Mouse (Mus musculus) liver, adult 2 months (tissue): ENCODE results near the gene Lctl. TPM values are rescaled to one million over a fixed set of nuclear protein-coding genes. Genes with fewer than 3 reads are reported as not detected.

ENCODE experiments used
- DNase-seq: peaks from one replicate; pipeline ENCODE4 v3.0.0-alpha.2; 2011; ENCODE audit warnings: low read depth, low spot score; ENCODE audit errors: extremely low read depth
- H3K27ac ChIP-seq: fragments of 200-500 bp; replicated peaks from 2 replicates; pipeline ENCODE4 v1.5.1; 2012; ENCODE audit warnings: low read depth, mild to moderate bottlenecking, control low read depth, inconsistent platforms, low read length; ENCODE audit not compliant: insufficient read depth
- H3K27me3 ChIP-seq: fragments of 200-500 bp; 2 replicates; pipeline ENCODE4 v1.6.1; 2012; ENCODE audit warnings: mild to moderate bottlenecking, moderate library complexity, low read length, inconsistent platforms; ENCODE audit not compliant: control insufficient read depth, insufficient read depth
- H3K36me3 ChIP-seq: fragments of 200-500 bp; 2 replicates; pipeline ENCODE4 v1.6.1; 2012; ENCODE audit warnings: low read length, inconsistent platforms; ENCODE audit not compliant: control insufficient read depth, insufficient read depth
- H3K4me1 ChIP-seq: fragments of 200-500 bp; 2 replicates; pipeline ENCODE4 v1.6.1; 2011; ENCODE audit warnings: low read length; ENCODE audit not compliant: control insufficient read depth, insufficient read depth
- H3K4me3 ChIP-seq: fragments of 200-500 bp; 2 replicates; pipeline ENCODE4 v1.5.1; 2011; ENCODE audit warnings: low read depth, mild to moderate bottlenecking, control low read depth, low read length, moderate library complexity; ENCODE audit not compliant: insufficient read depth
- H3K79me2 ChIP-seq: fragments of 200-500 bp; 2 replicates; pipeline ENCODE4 v1.6.1; 2012; ENCODE audit warnings: inconsistent platforms, mild to moderate bottlenecking, low read length, moderate library complexity; ENCODE audit not compliant: control insufficient read depth, insufficient read depth
- H3K9ac ChIP-seq: fragments of 200-500 bp; 2 replicates; pipeline ENCODE4 v1.6.1; 2012; ENCODE audit warnings: low read depth, mild to moderate bottlenecking, control low read depth, inconsistent platforms, low read length
- CTCF ChIP-seq: fragments of 200-500 bp; IDR thresholded peaks from 2 replicates; pipeline ENCODE4 v1.5.1; 2011; ENCODE audit warnings: low read depth, low read length, control low read depth
- POLR2A ChIP-seq: fragments of 200-500 bp; IDR thresholded peaks from 2 replicates; pipeline ENCODE4 v1.6.1; 2011; ENCODE audit warnings: low read length, control low read depth; ENCODE audit not compliant: insufficient read depth; ENCODE audit errors: extremely low read depth
- WGBS: fragments of 180-500 bp; shearing (Covaris S2); methylation state at CpG from one replicate; pipeline ENCODE4 v1.1.7; 2018; 5-methylcytosine and 5-hydroxymethylcytosine counted together
- polyA plus RNA-seq: library from polyadenylated mRNA; depleted of rRNA; stranded (reverse); fragments of >200 nt; gene quantifications from 2 replicates; pipeline ENCODE4 v1.2.3, GENCODE M21; 2012
- total RNA-seq: library from RNA; depleted of rRNA; stranded (reverse); fragments of >200 nt; gene quantifications from 2 replicates; pipeline ENCODE4 v1.2.3, GENCODE M21; 2014

Lctl gene
- total and polyA plus RNA-seq, 2 experiments: not detected

DNA sequence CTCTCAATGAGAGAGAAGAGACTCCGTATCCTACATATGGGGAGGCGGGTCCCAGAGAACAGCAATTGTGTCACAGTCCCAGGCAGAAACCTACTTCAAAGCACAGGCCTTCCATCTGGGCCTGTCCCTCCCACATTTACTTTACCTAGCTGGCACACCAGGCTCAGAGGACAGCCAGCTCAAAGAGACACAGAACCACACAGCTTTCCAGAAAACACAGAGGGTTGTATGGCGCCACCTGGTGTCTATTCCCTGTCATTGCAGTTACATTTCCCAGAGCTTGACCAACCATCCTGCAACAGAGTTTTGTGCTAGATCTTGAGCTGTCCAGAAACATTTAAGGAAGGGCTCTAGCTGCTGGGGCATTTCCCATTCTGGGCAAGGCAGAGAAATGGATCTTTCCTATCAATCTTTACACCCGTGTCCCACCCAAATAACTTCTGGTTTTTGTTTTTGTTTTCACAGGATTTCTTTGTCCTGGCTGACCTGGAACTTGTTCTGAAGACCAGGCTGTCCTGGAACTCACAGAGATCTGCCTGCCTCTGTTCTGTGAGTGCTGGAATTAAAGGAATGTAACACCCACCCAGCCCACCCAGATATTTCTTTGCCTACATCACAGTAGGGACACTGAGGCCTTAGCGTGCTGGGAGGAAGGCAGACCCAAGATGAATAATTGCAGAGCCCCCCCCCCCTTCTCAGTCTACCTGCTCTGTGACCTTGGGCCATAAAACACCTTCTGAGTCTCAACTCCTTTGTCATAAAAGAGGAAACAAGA lies 29.3 kb upstream of the Lctl start:
- H3K9ac ChIP-seq: no peak overlapping the region
- H3K4me3 ChIP-seq: no peak overlapping the region
- 40% methylated on average over 5 of the region's 5 CpGs for WGBS
- peaks cover 18% of the 10 kb centered on the region for H3K4me1 ChIP-seq
- TF ChIP-seq CTCF (peak; percentile 72), POLR2A (no peak)
- H3K36me3 ChIP-seq: no peaks in the 10 kb centered on the region
- no peak overlapping the region for H3K27ac ChIP-seq
- no peaks in the 10 kb centered on the region for H3K27me3 ChIP-seq
- no peaks in the 10 kb centered on the region for H3K79me2 ChIP-seq
- peak; percentile 80 for DNase-seq

DNA sequence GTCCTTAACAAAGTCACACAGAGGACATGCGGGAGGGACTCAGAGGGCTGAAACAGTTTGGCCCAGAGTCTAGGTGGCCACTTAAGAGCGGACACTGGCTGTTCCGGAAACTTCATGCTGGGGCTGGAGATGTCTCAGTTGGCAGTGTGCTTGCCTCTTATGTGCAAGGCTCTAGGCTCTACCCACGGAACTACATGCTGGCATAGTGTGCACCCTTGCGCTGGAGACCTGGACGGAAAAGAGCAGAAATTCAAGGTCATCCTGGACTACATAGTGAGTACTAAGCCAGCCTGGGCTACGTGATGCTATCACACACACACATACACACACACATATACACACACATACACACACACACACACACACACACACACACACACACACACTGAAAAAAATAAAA lies 28.6 kb upstream of the Lctl start:
- no peak for DNase-seq
- no peaks in the 10 kb centered on the region for H3K79me2 ChIP-seq
- no peak overlapping the region for H3K4me3 ChIP-seq
- peak overlapping the region; percentile 25; the same call in 1 of the 2 replicates for H3K27ac ChIP-seq
- TF ChIP-seq POLR2A: no peak
- no peak for TF ChIP-seq CTCF
- peaks cover 18% of the 10 kb centered on the region for H3K4me1 ChIP-seq
- H3K27me3 ChIP-seq: no peaks in the 10 kb centered on the region
- H3K36me3 ChIP-seq: no peaks in the 10 kb centered on the region
- H3K9ac ChIP-seq: no peak overlapping the region
- 79% methylated on average over 7 of the region's 7 CpGs for WGBS

DNA sequence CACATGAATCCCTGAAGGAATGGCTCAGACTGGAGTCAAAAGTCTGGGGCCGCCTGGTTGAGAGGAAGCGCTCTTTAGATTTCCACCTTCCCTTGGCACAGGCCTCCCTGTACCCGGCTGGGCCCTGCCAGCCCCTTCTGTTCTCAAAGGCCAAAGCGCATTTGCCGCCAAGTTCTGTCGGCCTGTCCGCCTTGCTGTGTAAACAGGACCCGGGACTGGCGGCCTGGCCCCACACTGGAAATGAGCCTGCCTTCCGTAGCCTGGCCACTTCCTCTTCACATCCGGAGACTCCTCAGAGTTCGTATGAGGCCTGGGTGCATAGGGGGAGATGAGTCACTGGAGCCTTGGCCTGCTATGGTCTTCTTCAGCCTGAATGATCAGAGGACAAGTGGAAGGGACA lies 27.9 kb upstream of the Lctl start:
- TF ChIP-seq CTCF (no peak), POLR2A (no peak)
- no peaks in the 10 kb centered on the region for H3K27me3 ChIP-seq
- no peaks in the 10 kb centered on the region for H3K36me3 ChIP-seq
- peak overlapping the region; percentile 57 for H3K27ac ChIP-seq
- no peak overlapping the region for H3K4me3 ChIP-seq
- H3K9ac ChIP-seq: no peak overlapping the region
- 46% methylated on average over 12 of the region's 12 CpGs for WGBS
- H3K79me2 ChIP-seq: no peaks in the 10 kb centered on the region
- peaks cover 14% of the 10 kb centered on the region for H3K4me1 ChIP-seq
- peak; percentile 56 for DNase-seq

DNA sequence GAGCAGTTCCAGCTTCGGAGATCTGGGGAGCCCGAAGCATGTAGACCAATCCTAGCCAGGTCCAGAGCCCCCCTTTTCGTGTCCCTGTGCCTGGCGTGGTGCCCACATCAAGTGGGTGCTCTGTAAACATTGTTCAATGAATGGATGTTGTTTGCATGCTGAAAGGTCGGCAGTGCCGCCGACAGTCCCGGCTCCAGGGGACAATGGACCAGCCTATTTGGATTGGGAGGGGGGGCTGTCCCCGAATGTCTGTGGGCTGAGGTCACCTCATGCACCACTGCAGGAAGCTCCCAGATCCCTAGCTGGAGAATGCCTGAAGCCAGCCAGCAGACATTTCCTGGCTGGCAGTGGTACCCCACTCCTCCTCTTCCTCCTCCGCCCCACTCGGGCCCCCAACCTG lies 22.9 kb upstream of the Lctl start:
- no peak for DNase-seq
- H3K27ac ChIP-seq: no peak overlapping the region
- TF ChIP-seq CTCF (no peak), POLR2A (no peak)
- no peak overlapping the region for H3K4me3 ChIP-seq
- H3K9ac ChIP-seq: no peak overlapping the region
- H3K4me1 ChIP-seq: no peaks in the 10 kb centered on the region
- 36% methylated on average over 11 of the region's 11 CpGs for WGBS
- no peaks in the 10 kb centered on the region for H3K79me2 ChIP-seq
- no peaks in the 10 kb centered on the region for H3K27me3 ChIP-seq
- H3K36me3 ChIP-seq: no peaks in the 10 kb centered on the region

DNA sequence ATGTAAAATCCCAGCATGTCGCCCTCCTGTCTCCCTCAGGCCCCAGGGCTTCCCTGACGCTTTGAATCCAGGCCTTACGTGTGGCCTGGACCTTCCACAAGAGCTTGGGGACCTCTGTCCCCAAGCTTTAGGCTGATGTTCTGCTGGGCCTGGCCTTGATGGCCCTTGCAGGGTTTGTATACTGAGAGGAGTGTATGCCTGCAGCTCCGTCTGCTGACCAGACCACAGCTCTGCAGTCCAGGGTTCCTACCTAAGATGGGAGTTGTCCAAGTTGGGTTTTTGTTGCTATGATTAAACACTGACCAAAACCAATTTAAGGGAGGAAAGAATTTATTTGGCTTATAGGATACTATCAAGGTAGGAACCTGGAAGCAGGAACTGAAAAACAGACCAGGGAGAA lies 18.7 kb upstream of the Lctl start:
- TF ChIP-seq CTCF (peak; percentile 60), POLR2A (no peak)
- H3K27ac ChIP-seq: no peak overlapping the region
- H3K79me2 ChIP-seq: no peaks in the 10 kb centered on the region
- H3K36me3 ChIP-seq: no peaks in the 10 kb centered on the region
- DNase-seq: no peak
- no peaks in the 10 kb centered on the region for H3K27me3 ChIP-seq
- 90% methylated on average over 4 of the region's 4 CpGs for WGBS
- no peaks in the 10 kb centered on the region for H3K4me1 ChIP-seq
- H3K9ac ChIP-seq: no peak overlapping the region
- no peak overlapping the region for H3K4me3 ChIP-seq

DNA sequence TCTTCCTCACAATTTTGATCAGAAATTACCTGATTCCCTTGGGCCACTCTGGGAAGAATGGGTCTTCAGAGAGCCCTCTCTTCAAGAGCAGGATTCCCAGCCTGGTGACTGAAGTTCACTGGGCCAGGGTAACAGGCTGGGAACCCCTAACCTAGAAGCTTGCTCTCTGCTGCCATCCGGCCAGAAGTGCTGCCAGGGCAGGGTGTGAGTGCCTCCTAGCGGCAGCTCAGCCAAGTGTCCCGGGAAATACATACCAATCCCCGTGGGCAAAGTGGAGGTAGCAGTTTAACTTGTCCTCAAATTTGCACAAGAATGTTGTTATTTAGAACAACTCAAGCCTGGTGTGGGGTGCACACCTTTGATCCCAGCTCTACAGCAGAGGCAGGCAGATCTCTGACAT lies 16.5 kb upstream of the Lctl start:
- no peak overlapping the region for H3K9ac ChIP-seq
- H3K79me2 ChIP-seq: no peaks in the 10 kb centered on the region
- no peak overlapping the region for H3K4me3 ChIP-seq
- DNase-seq: peak; percentile 48
- TF ChIP-seq POLR2A: no peak
- peak; percentile 99 for TF ChIP-seq CTCF
- no peaks in the 10 kb centered on the region for H3K36me3 ChIP-seq
- 7% methylated on average over 4 of the region's 4 CpGs for WGBS
- H3K4me1 ChIP-seq: no peaks in the 10 kb centered on the region
- no peaks in the 10 kb centered on the region for H3K27me3 ChIP-seq
- H3K27ac ChIP-seq: no peak overlapping the region
